Mouse (Mus musculus) heart, postnatal 10 days (tissue): ENCODE data around the gene Zfp493. TPM values are rescaled to one million over a fixed set of nuclear protein-coding genes. Genes with fewer than 3 reads are reported as not detected.

Experiments used
- total RNA-seq, 2 experiments: library from RNA; stranded (reverse); gene quantifications; 2 replicates each; pipeline ENCODE4 v1.2.3; 2021

The Zfp493 gene
- total RNA-seq, 2 experiments from 2014 or later: 0.84 to 1.1 TPM

Other genes with a start within 250 kb of the Zfp493 start
- gene Zfp748, start 225.9 kb upstream of the Zfp493 start, total RNA-seq: 1 to 10 TPM; 5.7 to 6.4 TPM
- 1 to 10 TPM; 4.0 to 5.5 TPM for gene Zfp729b, start 170.0 kb upstream of the Zfp493 start, total RNA-seq
- gene Gm49345, start 141.9 kb upstream of the Zfp493 start, total RNA-seq: 1 to 10 TPM in 1 of 2 experiments, under 1 TPM in 1; 0.89 to 2.0 TPM
- gene Zfp729a, start 141.9 kb upstream of the Zfp493 start, total RNA-seq: 1 to 10 TPM; 4.5 to 4.9 TPM
- gene Zfp738, start 92.6 kb upstream of the Zfp493 start, total RNA-seq: 1 to 10 TPM; 6.4 to 8.1 TPM
- gene Zfp65, start 50.5 kb upstream of the Zfp493 start, total RNA-seq: 1 to 10 TPM; 5.8 to 7.4 TPM
- gene Zfp85, start 24.5 kb upstream of the Zfp493 start, total RNA-seq: 1 to 10 TPM; 2.3 to 3.2 TPM
- 1 to 10 TPM; 1.9 to 2.8 TPM for gene Zfp273, start 34.0 kb downstream of the Zfp493 start, total RNA-seq
- gene Gm10037, start 51.4 kb downstream of the Zfp493 start, total RNA-seq: under 1 TPM in 1 of 2 experiments, not detected in 1; 0.89 TPM
- gene BC048507, start 83.6 kb downstream of the Zfp493 start, total RNA-seq: not detected